Mouse (Mus musculus) heart, postnatal 0 days (tissue): ENCODE results near the gene Selenoo.

Experiments used
- CTCF ChIP-seq: IDR thresholded peaks from 2 replicates; pipeline ENCODE4 v1.5.1; 2016; ENCODE audit warnings: antibody characterized with exemption, control low read depth, low read depth
- EP300 ChIP-seq: IDR thresholded peaks from 2 replicates; pipeline ENCODE4 v1.6.1; 2016; ENCODE audit warnings: antibody characterized with exemption, low read depth

GRCm38 (mm10) chr15:89060811-89061460 is 27.9 kb upstream of the Selenoo start:
- no peak for TF ChIP-seq EP300
- TF ChIP-seq CTCF = no peak
